Mouse (Mus musculus) spleen, adult 2 months (tissue): ENCODE measurements around the gene Rbm45.

Source experiments
- CTCF ChIP-seq: fragments of 200-500 bp; IDR thresholded peaks from 2 replicates; pipeline ENCODE4 v1.5.1; 2011; ENCODE audit warnings: mild to moderate bottlenecking, inconsistent platforms; ENCODE audit not compliant: insufficient read depth, insufficient read length, insufficient replicate concordance; ENCODE audit errors: extremely low read depth
- POLR2A ChIP-seq: fragments of 200-500 bp; IDR thresholded peaks from 2 replicates; pipeline ENCODE4 v1.6.1; 2011; ENCODE audit warnings: low read depth, low read length, inconsistent platforms

DNA sequence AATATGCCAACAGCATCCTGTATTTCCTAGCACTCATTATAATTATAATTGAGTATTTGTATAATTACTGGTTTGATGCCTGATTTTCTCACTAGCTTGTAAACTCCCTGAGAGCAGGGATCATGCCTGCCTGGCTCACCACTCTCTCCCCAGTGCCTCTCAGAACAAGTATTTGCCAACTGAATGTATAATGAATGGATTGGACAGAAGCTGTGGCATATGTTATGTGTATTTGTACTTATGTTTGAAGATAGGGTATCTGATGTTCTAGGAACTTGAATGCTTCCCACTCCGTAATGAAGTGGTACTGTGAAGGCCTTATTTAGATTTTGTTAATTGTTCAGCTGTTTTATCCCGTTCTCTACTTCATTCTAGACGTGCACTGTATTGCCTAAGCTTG, 60.8 kb downstream of the Rbm45 start:
- no peak for TF ChIP-seq CTCF
- TF ChIP-seq POLR2A, result no peak
